Mouse (Mus musculus): ENCODE measurements around the gene Dock1.

- TF ChIP-seq CTCF (conservative IDR thresholded peaks at IDR 0.05; ENCODE audit: low read length) (no peak), NANOG (IDR thresholded peaks at IDR 0.05; ENCODE audit: borderline replicate concordance, low read length) (no peak), POU5F1 (IDR thresholded peaks at IDR 0.05; ENCODE audit: borderline replicate concordance, low read length) (no peak)
These were observed 413.6 kb downstream of the Dock1 start for GRCm38 (mm10) chr7:135084069-135084468.

All from E14TG2a.4 (cell line).